Mouse (Mus musculus) lung, adult 2 months (tissue): ENCODE measurements around the gene Rmi2.

ENCODE experiments used
- CTCF ChIP-seq: fragments of 200-500 bp; IDR thresholded peaks from 2 replicates; pipeline ENCODE4 v1.5.1; 2011; ENCODE audit warnings: mild to moderate bottlenecking, low read length, control low read depth; ENCODE audit not compliant: insufficient read depth
- POLR2A ChIP-seq: fragments of 200-500 bp; IDR thresholded peaks from 2 replicates; pipeline ENCODE4 v1.6.1; 2011; ENCODE audit warnings: low read depth, mild to moderate bottlenecking, control low read depth, low read length, borderline replicate concordance; ENCODE audit errors: extremely low read depth

DNA sequence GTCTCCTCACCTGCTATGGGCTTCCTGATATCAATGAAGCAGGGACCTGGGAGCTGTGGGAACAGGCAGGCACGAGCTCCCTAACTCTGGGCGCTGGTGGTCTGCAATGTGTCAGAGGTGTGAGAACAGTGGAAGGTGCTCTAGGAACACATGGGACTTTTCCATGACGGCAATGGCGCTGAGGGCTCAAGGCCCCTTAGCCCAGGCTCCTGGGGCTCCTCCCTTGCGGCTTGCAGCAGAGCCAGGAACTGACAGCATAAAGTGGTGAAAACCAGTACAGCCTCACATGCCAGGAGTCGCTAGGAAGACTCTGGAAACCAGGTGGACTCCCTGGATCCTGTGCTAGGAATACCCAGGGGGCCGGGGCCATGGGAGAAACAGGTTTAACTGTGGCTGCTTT is 75.7 kb downstream of the Rmi2 start:
- TF ChIP-seq CTCF (no peak), POLR2A (no peak)
